Mouse (Mus musculus) ES-Bruce4 (cell line): ENCODE data around the gene Bpifb5. TPM values are rescaled to one million over a fixed set of nuclear protein-coding genes. Genes with fewer than 3 reads are reported as not detected.

Experiments used
- H3K27ac ChIP-seq: 2 replicates; pipeline ENCODE4 v1.5.1; 2012; ENCODE audit warnings: low read length, inconsistent platforms; ENCODE audit not compliant: insufficient read depth
- H3K27me3 ChIP-seq: 2 replicates; pipeline ENCODE4 v1.6.1; 2012; ENCODE audit warnings: mild to moderate bottlenecking, low read length, inconsistent platforms; ENCODE audit not compliant: control insufficient read depth, poor library complexity, insufficient read depth, severe bottlenecking
- H3K36me3 ChIP-seq: 2 replicates; pipeline ENCODE4 v1.6.1; 2012; ENCODE audit warnings: inconsistent platforms, mild to moderate bottlenecking, low read length, moderate library complexity; ENCODE audit not compliant: control insufficient read depth, poor library complexity, insufficient read depth, severe bottlenecking
- H3K4me1 ChIP-seq: one replicate; pipeline ENCODE4 v1.8.1; 2011; ENCODE audit warnings: low read length; ENCODE audit not compliant: control insufficient read depth, insufficient read depth
- H3K4me3 ChIP-seq: 2 replicates; pipeline ENCODE4 v1.5.1; 2011; ENCODE audit warnings: low read depth, mild to moderate bottlenecking, low read length
- H3K9ac ChIP-seq: 2 replicates; pipeline ENCODE4 v1.6.1; 2012; ENCODE audit warnings: low read depth, mild to moderate bottlenecking, inconsistent platforms; ENCODE audit not compliant: poor library complexity, severe bottlenecking
- H3K9me3 ChIP-seq: replicated peaks from 2 replicates; pipeline ENCODE4 v1.6.1; 2012; ENCODE audit warnings: mild to moderate bottlenecking, low read length, inconsistent platforms; ENCODE audit not compliant: control insufficient read depth, poor library complexity, insufficient read depth, severe bottlenecking
- CTCF ChIP-seq: IDR thresholded peaks from one replicate; pipeline ENCODE4 v1.8.1; 2011; ENCODE audit warnings: low read depth, low read length
- EP300 ChIP-seq: IDR thresholded peaks from 2 replicates; pipeline ENCODE4 v1.6.1; 2011; ENCODE audit warnings: low read depth, low read length; ENCODE audit not compliant: insufficient read depth
- POLR2A ChIP-seq: IDR thresholded peaks from one replicate; pipeline ENCODE4 v1.8.1; 2011; ENCODE audit warnings: low read length; ENCODE audit not compliant: insufficient read depth
- polyA plus RNA-seq: library from polyadenylated mRNA; stranded (reverse); fragments of >200 nt; gene quantifications from 2 replicates; pipeline ENCODE4 v1.2.4, GENCODE M21; 2011; ENCODE audit warnings: low read depth; ENCODE audit not compliant: missing spikeins, insufficient read depth, insufficient read length

Gene Bpifb5
- polyA plus RNA-seq, 1 experiment = 0.73 TPM

DNA sequence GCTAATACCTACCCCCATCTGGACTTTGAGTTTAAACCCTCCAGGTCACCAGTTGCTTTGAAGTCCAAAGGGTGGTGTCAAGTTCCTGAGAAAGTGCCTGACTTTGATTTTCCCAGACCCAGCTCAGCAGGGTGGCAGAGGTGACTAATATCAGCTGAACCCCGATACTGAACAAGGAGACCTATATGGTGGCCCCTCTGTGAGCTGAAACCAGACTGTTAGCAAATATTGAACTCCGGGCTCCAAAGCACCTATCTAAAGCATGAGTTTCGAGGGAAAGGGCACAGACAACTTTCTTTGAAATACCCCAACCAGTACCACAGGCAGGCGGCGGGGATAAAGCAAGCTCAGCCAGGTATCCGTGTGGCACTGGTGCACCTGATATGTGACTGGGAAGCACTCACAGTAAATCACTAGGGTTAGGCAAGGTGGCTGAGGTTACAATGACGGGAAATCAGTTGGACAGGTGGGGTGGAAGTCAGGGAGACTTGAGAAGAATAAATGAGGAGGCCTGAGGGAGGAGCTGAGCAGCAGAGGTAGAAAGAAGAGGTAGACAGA is 33.6 kb upstream of the Bpifb5 start:
- TF ChIP-seq CTCF (no peak), POLR2A (no peak), EP300 (no peak)
- H3K36me3 ChIP-seq = no peaks in the 10 kb centered on the region

GRCm38 (mm10) chr2:154190546-154191258 is 32.8 kb upstream of the Bpifb5 start, which contains the start of gene Bpifb1:
TSS of gene Bpifb1 (plus strand) at chr2:154190818.
- no peak for TF ChIP-seq POLR2A
- peak; percentile 37 for TF ChIP-seq CTCF
- no peak within 1 kb of the TSS for H3K9ac ChIP-seq
- H3K36me3 ChIP-seq = no peaks in the 10 kb centered on the region
- no peaks in the 10 kb centered on the region for H3K4me1 ChIP-seq
- H3K27ac ChIP-seq = no peak within 1 kb of the TSS
- H3K4me3 ChIP-seq = no peak within 1 kb of the TSS
- H3K9me3 ChIP-seq = no peaks in the 10 kb centered on the region
- H3K27me3 ChIP-seq = no peaks in the 10 kb centered on the region

More for the DNA sequence above, 33.6 kb upstream of the Bpifb5 start:
- Histone ChIP-seq H3K9me3 (no peaks in the 10 kb centered on the region), H3K27me3 (no peaks in the 10 kb centered on the region), H3K4me1 (no peaks in the 10 kb centered on the region), H3K4me3 (no peak overlapping the region), H3K27ac (no peak overlapping the region), H3K9ac (no peak overlapping the region)

- Histone ChIP-seq H3K4me1 (no peaks in the 10 kb centered on the region), H3K36me3 (no peaks in the 10 kb centered on the region), H3K27me3 (no peaks in the 10 kb centered on the region), H3K4me3 (no peak overlapping the region), H3K9ac (no peak overlapping the region), H3K27ac (no peak overlapping the region), H3K9me3 (no peaks in the 10 kb centered on the region)
- TF ChIP-seq EP300 (no peak), CTCF (no peak), POLR2A (no peak)
These were observed 31.4 kb upstream of the Bpifb5 start for GRCm38 (mm10) chr2:154192141-154192540.

- Histone ChIP-seq H3K9me3 (no peaks in the 10 kb centered on the region), H3K4me3 (no peak overlapping the region), H3K27ac (no peak overlapping the region), H3K36me3 (no peaks in the 10 kb centered on the region), H3K4me1 (no peaks in the 10 kb centered on the region), H3K27me3 (no peaks in the 10 kb centered on the region), H3K9ac (no peak overlapping the region)
- no peak for TF ChIP-seq CTCF
- TF ChIP-seq POLR2A = no peak
- TF ChIP-seq EP300 = no peak
These were observed 30.5 kb upstream of the Bpifb5 start for GRCm38 (mm10) chr2:154193071-154193470.

DNA sequence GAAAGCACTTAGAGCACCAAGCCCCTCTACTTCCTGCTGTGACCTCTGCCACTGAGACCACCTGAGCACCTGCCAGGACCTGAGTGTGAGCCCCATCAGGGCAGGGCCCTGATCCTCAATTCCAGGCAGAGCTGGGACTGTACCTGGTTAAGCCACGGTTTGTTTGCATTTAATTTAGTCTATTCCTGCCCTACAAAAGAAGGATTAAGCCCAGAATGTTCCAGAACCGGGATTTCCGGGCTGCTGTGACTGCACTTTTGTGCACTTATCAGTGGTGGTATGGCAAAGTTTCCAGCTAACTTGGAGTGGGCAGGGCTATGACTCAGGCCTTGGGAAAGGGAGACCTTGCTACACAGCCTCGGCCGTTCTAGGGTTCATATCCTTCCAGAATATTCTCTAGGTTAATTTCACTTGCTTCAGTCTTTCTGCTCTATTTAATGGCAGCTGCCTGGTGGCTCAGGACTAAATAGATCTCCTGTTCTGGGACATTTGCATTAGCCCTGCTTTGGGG is 29.5 kb upstream of the Bpifb5 start:
- no peak overlapping the region for H3K4me3 ChIP-seq
- no peaks in the 10 kb centered on the region for H3K36me3 ChIP-seq
- H3K27ac ChIP-seq = no peak overlapping the region
- no peaks in the 10 kb centered on the region for H3K27me3 ChIP-seq
- TF ChIP-seq CTCF (no peak), POLR2A (no peak), EP300 (no peak)
- no peaks in the 10 kb centered on the region for H3K9me3 ChIP-seq
- H3K4me1 ChIP-seq = no peaks in the 10 kb centered on the region
- H3K9ac ChIP-seq = no peak overlapping the region

- Histone ChIP-seq H3K36me3 (no peaks in the 10 kb centered on the region), H3K27ac (no peak overlapping the region), H3K4me1 (no peaks in the 10 kb centered on the region), H3K27me3 (no peaks in the 10 kb centered on the region), H3K4me3 (no peak overlapping the region), H3K9me3 (no peaks in the 10 kb centered on the region), H3K9ac (no peak overlapping the region)
- no peak for TF ChIP-seq EP300
- no peak for TF ChIP-seq CTCF
- no peak for TF ChIP-seq POLR2A
These were observed 26.5 kb upstream of the Bpifb5 start for GRCm38 (mm10) chr2:154197036-154197435.
